Mouse (Mus musculus) heart, postnatal 0 days (tissue): Measurements from ENCODE around the gene Tmem56. TPM values are rescaled to one million over a fixed set of nuclear protein-coding genes. Genes with fewer than 3 reads are reported as not detected.

ENCODE experiments used
- ATAC-seq: fragments of 200-750 bp; cut with Nextera tagmentation; 2 replicates; pipeline ENCODE4 v1.8.0; 2017; ENCODE audit warnings: low read depth, moderate number of reproducible peaks, moderate library complexity; ENCODE audit not compliant: insufficient read depth
- DNase-seq: peaks from one replicate; pipeline ENCODE4 v3.0.0-alpha.2; 2016; ENCODE audit warnings: low spot score
- H3K27ac ChIP-seq: fragments of 300-500 bp; sonication (generic); 2 replicates; pipeline ENCODE4 v1.5.1; 2014; ENCODE audit warnings: low read depth, mild to moderate bottlenecking
- H3K27me3 ChIP-seq: fragments of 300-500 bp; sonication (generic); 2 replicates; pipeline ENCODE4 v1.6.1; 2014; ENCODE audit warnings: low read length, mixed read lengths; ENCODE audit not compliant: control insufficient read depth, insufficient read depth
- H3K36me3 ChIP-seq: fragments of 300-500 bp; sonication (generic); replicated peaks from 2 replicates; pipeline ENCODE4 v1.6.1; 2014; ENCODE audit warnings: low read length, mixed read lengths; ENCODE audit not compliant: control insufficient read depth, insufficient read depth
- H3K4me1 ChIP-seq: fragments of 300-500 bp; sonication (generic); 2 replicates; pipeline ENCODE4 v1.6.1; 2014; ENCODE audit warnings: antibody characterized with exemption; ENCODE audit not compliant: control insufficient read depth, insufficient read depth
- H3K4me2 ChIP-seq: fragments of 300-500 bp; sonication (generic); 2 replicates; pipeline ENCODE4 v1.6.1; 2014; ENCODE audit warnings: low read depth, mild to moderate bottlenecking, low read length, moderate library complexity
- H3K4me3 ChIP-seq: fragments of 300-500 bp; sonication (generic); 2 replicates; pipeline ENCODE4 v1.5.1; 2014; ENCODE audit warnings: low read depth, low read length
- H3K9ac ChIP-seq: fragments of 300-500 bp; sonication (generic); replicated peaks from 2 replicates; pipeline ENCODE4 v1.6.1; 2014; ENCODE audit warnings: low read depth, low read length, mixed read lengths
- H3K9me3 ChIP-seq: fragments of 300-500 bp; sonication (generic); replicated peaks from 2 replicates; pipeline ENCODE4 v1.6.1; 2016; ENCODE audit warnings: low read length; ENCODE audit not compliant: control insufficient read depth
- CTCF ChIP-seq: IDR thresholded peaks from 2 replicates; pipeline ENCODE4 v1.5.1; 2016; ENCODE audit warnings: antibody characterized with exemption, control low read depth, low read depth
- EP300 ChIP-seq: IDR thresholded peaks from 2 replicates; pipeline ENCODE4 v1.6.1; 2016; ENCODE audit warnings: antibody characterized with exemption, low read depth
- WGBS: fragments of 180-500 bp; shearing (Covaris S2); extraction: QIAGEN DNeasy Blood & Tissue Kit; methylation state at CpG from one replicate; pipeline ENCODE4 v1.1.7; 2014; 5-methylcytosine and 5-hydroxymethylcytosine counted together
- polyA plus RNA-seq: library from polyadenylated mRNA; unstranded; fragments of >200 nt; fragmentation: Nextera tagmentation; extraction: Ambion mirVana; gene quantifications from 2 replicates; pipeline ENCODE4 v1.2.1, GENCODE M21; 2015
- total RNA-seq: library from RNA; depleted of rRNA; stranded (reverse); fragments of >200 nt; gene quantifications from 2 replicates; pipeline ENCODE4 v1.2.3, GENCODE M21; 2014; ENCODE audit warnings: low replicate concordance

Gene Tmem56
- total and polyA plus RNA-seq, 2 experiments from 2014 or later: 0.36 to 4.4 TPM

GRCm38 (mm10) chr3:121261251-121261650, 21.6 kb downstream of the Tmem56 start:
- Histone ChIP-seq H3K4me2 (no peak overlapping the region), H3K9ac (no peak overlapping the region), H3K4me3 (no peak overlapping the region), H3K27me3 (peaks cover 50% of the 10 kb centered on the region), H3K9me3 (0 out of 2 replicates have a peak, but pooled peaks cover 3% of the 10 kb centered on the region), H3K36me3 (no peaks in the 10 kb centered on the region), H3K27ac (no peak overlapping the region), H3K4me1 (peaks cover 7% of the 10 kb centered on the region)
- DNase-seq (no peak), ATAC-seq (no peak)
- TF ChIP-seq EP300 (no peak), CTCF (no peak)
- 86% methylated on average over 7 of the region's 7 CpGs for WGBS

- H3K4me2 ChIP-seq: no peak overlapping the region
- 0 out of 2 replicates have a peak, but pooled peaks cover 3% of the 10 kb centered on the region for H3K9me3 ChIP-seq
- no peak overlapping the region for H3K9ac ChIP-seq
- H3K27ac ChIP-seq: no peak overlapping the region
- ATAC-seq (no peak), DNase-seq (no peak)
- 65% methylated on average over 1 of the region's 1 CpGs for WGBS
- H3K4me3 ChIP-seq: no peak overlapping the region
- TF ChIP-seq CTCF: no peak
- no peak for TF ChIP-seq EP300
- H3K4me1 ChIP-seq: peaks cover 7% of the 10 kb centered on the region
- H3K27me3 ChIP-seq: peaks cover 49% of the 10 kb centered on the region
- no peaks in the 10 kb centered on the region for H3K36me3 ChIP-seq
Measured at GRCm38 (mm10) chr3:121260831-121261230, 22.1 kb downstream of the Tmem56 start.

GRCm38 (mm10) chr3:121260041-121260440, 22.9 kb downstream of the Tmem56 start:
- H3K36me3 ChIP-seq: no peaks in the 10 kb centered on the region
- no peak overlapping the region for H3K4me2 ChIP-seq
- 81% methylated on average over 7 of the region's 7 CpGs for WGBS
- TF ChIP-seq EP300 (no peak), CTCF (no peak)
- H3K27ac ChIP-seq: no peak overlapping the region
- H3K4me1 ChIP-seq: peaks cover 7% of the 10 kb centered on the region
- no peak overlapping the region for H3K4me3 ChIP-seq
- H3K9ac ChIP-seq: no peak overlapping the region
- H3K9me3 ChIP-seq: 0 out of 2 replicates have a peak, but pooled peaks cover 2% of the 10 kb centered on the region
- ATAC-seq (no peak), DNase-seq (no peak)
- peaks cover 48% of the 10 kb centered on the region for H3K27me3 ChIP-seq

- Histone ChIP-seq H3K27ac (peak overlapping the region; percentile 16; the same call in 1 of the 2 replicates), H3K9ac (no peak overlapping the region), H3K27me3 (peaks cover 37% of the 10 kb centered on the region), H3K4me2 (peak overlapping the region; percentile 45), H3K36me3 (no peaks in the 10 kb centered on the region), H3K4me3 (no peak overlapping the region), H3K9me3 (no peaks in the 10 kb centered on the region), H3K4me1 (peaks cover 7% of the 10 kb centered on the region)
- ATAC-seq: no peak
- no peak for DNase-seq
- TF ChIP-seq CTCF (no peak), EP300 (no peak)
- 55% methylated on average over 20 of the region's 20 CpGs for WGBS
Measured at GRCm38 (mm10) chr3:121258521-121259478, 24.1 kb downstream of the Tmem56 start.

GRCm38 (mm10) chr3:121257418-121257817, 25.5 kb downstream of the Tmem56 start:
- H3K4me3 ChIP-seq: no peak overlapping the region
- H3K27ac ChIP-seq: no peak overlapping the region
- no peak overlapping the region for H3K4me2 ChIP-seq
- ATAC-seq: no peak
- no peak for DNase-seq
- H3K9ac ChIP-seq: no peak overlapping the region
- H3K9me3 ChIP-seq: no peaks in the 10 kb centered on the region
- peaks cover 24% of the 10 kb centered on the region for H3K27me3 ChIP-seq
- H3K36me3 ChIP-seq: no peaks in the 10 kb centered on the region
- peaks cover 6% of the 10 kb centered on the region for H3K4me1 ChIP-seq
- WGBS: 84% methylated on average over 10 of the region's 10 CpGs
- TF ChIP-seq EP300 (no peak), CTCF (no peak)
